Mouse (Mus musculus): Measurements from ENCODE around the gene Cdk1.
A peak's percentile ranks its signal among the peaks of the same experiment; 100 is the strongest.
"Not testable (repeated sequence)": the region's sequence is repeated elsewhere in the genome, so short reads cannot be mapped to it uniquely, and the experiment has no call there.

Cdk1 gene

GRCm38 (mm10) chr10:69352212-69353085, at the start of gene Cdk1:
Cdk1 (minus strand) TSS chr10:69352938.
- DNase-seq (ENCODE audit: low spot score in 2 of 2): peak; percentile 91 to 94

- DNase-seq (ENCODE audit: low spot score in 2 of 2): no peak
Measured at GRCm38 (mm10) chr10:69399814-69400385, 47.2 kb upstream of the Cdk1 start.

- no peak for DNase-seq (ENCODE audit: low spot score in 2 of 2)
Measured at GRCm38 (mm10) chr10:69398763-69399590, 46.2 kb upstream of the Cdk1 start, which contains the start of gene Ank3. Ank3 (plus strand) TSS chr10:69398773.

- DNase-seq (ENCODE audit: low spot score in 2 of 2): no peak
Measured at GRCm38 (mm10) chr10:69398197-69398762, 45.5 kb upstream of the Cdk1 start.

- no peak for DNase-seq (ENCODE audit: low spot score in 2 of 2)
Measured at GRCm38 (mm10) chr10:69389511-69389910, 36.8 kb upstream of the Cdk1 start.

GRCm38 (mm10) chr10:69386767-69387166, 34.0 kb upstream of the Cdk1 start:
- DNase-seq (ENCODE audit: low spot score in 2 of 2): no peak

GRCm38 (mm10) chr10:69385136-69385535, 32.4 kb upstream of the Cdk1 start:
- no peak for DNase-seq (ENCODE audit: low spot score in 2 of 2)

- no peak for DNase-seq (ENCODE audit: low spot score in 2 of 2)
Measured at GRCm38 (mm10) chr10:69384640-69385039, 31.9 kb upstream of the Cdk1 start.

GRCm38 (mm10) chr10:69383186-69383585, 30.4 kb upstream of the Cdk1 start:
- no peak for DNase-seq (ENCODE audit: low spot score in 2 of 2)

GRCm38 (mm10) chr10:69375154-69375553, 22.4 kb upstream of the Cdk1 start:
- no peak for DNase-seq (ENCODE audit: low spot score in 2 of 2)

GRCm38 (mm10) chr10:69373796-69374550, 21.2 kb upstream of the Cdk1 start:
- no peak for DNase-seq (ENCODE audit: low spot score in 2 of 2)

GRCm38 (mm10) chr10:69372061-69372460, 19.3 kb upstream of the Cdk1 start:
- DNase-seq (ENCODE audit: low spot score in 2 of 2): peak in 1 of 2 experiments; percentile 16

- DNase-seq (ENCODE audit: low spot score in 2 of 2): peak in 1 of 2 experiments; percentile 26
Measured at GRCm38 (mm10) chr10:69371441-69371840, 18.7 kb upstream of the Cdk1 start.

- DNase-seq (ENCODE audit: low spot score in 2 of 2): no peak
Measured at GRCm38 (mm10) chr10:69369321-69369720, 16.6 kb upstream of the Cdk1 start.

- DNase-seq (ENCODE audit: low spot score in 2 of 2): peak in 1 of 2 experiments; percentile 11
Measured at GRCm38 (mm10) chr10:69366877-69367387, 14.2 kb upstream of the Cdk1 start.

GRCm38 (mm10) chr10:69366208-69366607, 13.5 kb upstream of the Cdk1 start:
- DNase-seq (ENCODE audit: low spot score in 2 of 2): no peak

- no peak for DNase-seq (ENCODE audit: low spot score in 2 of 2)
Measured at GRCm38 (mm10) chr10:69359666-69360065, 6.9 kb upstream of the Cdk1 start.

GRCm38 (mm10) chr10:69353086-69353479, 345 bp upstream of the Cdk1 start:
- DNase-seq (ENCODE audit: low spot score in 2 of 2): not testable (repeated sequence)

- DNase-seq (ENCODE audit: low spot score in 2 of 2): no peak
Measured at GRCm38 (mm10) chr10:69351842-69352211, 911 bp downstream of the Cdk1 start.

GRCm38 (mm10) chr10:69351071-69351841, 1.5 kb downstream of the Cdk1 start:
- DNase-seq (ENCODE audit: low spot score in 2 of 2): no peak

Data from frontal cortex, postnatal 36 days (tissue).